Mouse (Mus musculus): Measurements from ENCODE around the gene Tbkbp1. TPM values are rescaled to one million over a fixed set of nuclear protein-coding genes. Genes with fewer than 3 reads are reported as not detected.

Tbkbp1 gene
- polyA plus RNA-seq, 1 experiment: 62.2 TPM

- no peak for DNase-seq (ENCODE audit: extremely low spot score in 1 of 2, low spot score in 1 of 2)
Measured at GRCm38 (mm10) chr11:97130318-97130717, 21.0 kb downstream of the Tbkbp1 start.

- DNase-seq (ENCODE audit: extremely low spot score in 1 of 2, low spot score in 1 of 2): no peak
Measured at GRCm38 (mm10) chr11:97128956-97129355, 22.3 kb downstream of the Tbkbp1 start.

- DNase-seq (ENCODE audit: extremely low spot score in 1 of 2, low spot score in 1 of 2): no peak
Measured at GRCm38 (mm10) chr11:97127470-97128223, 23.6 kb downstream of the Tbkbp1 start.

GRCm38 (mm10) chr11:97126645-97127468 lies 24.4 kb downstream of the Tbkbp1 start:
- DNase-seq (ENCODE audit: extremely low spot score in 1 of 2, low spot score in 1 of 2): no peak

GRCm38 (mm10) chr11:97124266-97125036 lies 26.8 kb downstream of the Tbkbp1 start:
- no peak for DNase-seq (ENCODE audit: extremely low spot score in 1 of 2, low spot score in 1 of 2)

- DNase-seq (ENCODE audit: extremely low spot score in 1 of 2, low spot score in 1 of 2): no peak
Measured at GRCm38 (mm10) chr11:97123282-97123890, 27.9 kb downstream of the Tbkbp1 start.

- DNase-seq (ENCODE audit: extremely low spot score in 1 of 2, low spot score in 1 of 2): no peak
Measured at GRCm38 (mm10) chr11:97120641-97121040, 30.7 kb downstream of the Tbkbp1 start.

- DNase-seq (ENCODE audit: extremely low spot score in 1 of 2, low spot score in 1 of 2): no peak
Measured at GRCm38 (mm10) chr11:97120221-97120620, 31.1 kb downstream of the Tbkbp1 start.

GRCm38 (mm10) chr11:97115797-97116196 lies 35.5 kb downstream of the Tbkbp1 start:
- no peak for DNase-seq (ENCODE audit: extremely low spot score in 1 of 2, low spot score in 1 of 2)

GRCm38 (mm10) chr11:97114671-97115601 lies 36.4 kb downstream of the Tbkbp1 start, which contains the start of gene Tbx21:
Gene Tbx21 (minus strand): TSS chr11:97115331.
- DNase-seq (ENCODE audit: extremely low spot score in 1 of 2, low spot score in 1 of 2): no peak

- DNase-seq (ENCODE audit: extremely low spot score in 1 of 2, low spot score in 1 of 2): no peak
Measured at GRCm38 (mm10) chr11:97112519-97113125, 38.7 kb downstream of the Tbkbp1 start.

- DNase-seq (ENCODE audit: extremely low spot score in 1 of 2, low spot score in 1 of 2): no peak
Measured at GRCm38 (mm10) chr11:97108976-97109375, 42.3 kb downstream of the Tbkbp1 start.

- DNase-seq (ENCODE audit: extremely low spot score in 1 of 2, low spot score in 1 of 2): no peak
Measured at GRCm38 (mm10) chr11:97104091-97104483, 47.2 kb downstream of the Tbkbp1 start.

- no peak for DNase-seq (ENCODE audit: extremely low spot score in 1 of 2, low spot score in 1 of 2)
Measured at GRCm38 (mm10) chr11:97103163-97104090, 47.9 kb downstream of the Tbkbp1 start.

- peak in 1 of 2 experiments; percentile 44 for DNase-seq (ENCODE audit: extremely low spot score in 1 of 2, low spot score in 1 of 2)
Measured at GRCm38 (mm10) chr11:97101722-97102121, 49.6 kb downstream of the Tbkbp1 start.

GRCm38 (mm10) chr11:97098791-97099190 lies 52.5 kb downstream of the Tbkbp1 start:
- DNase-seq (ENCODE audit: extremely low spot score in 1 of 2, low spot score in 1 of 2): no peak

- no peak for DNase-seq (ENCODE audit: extremely low spot score in 1 of 2, low spot score in 1 of 2)
Measured at GRCm38 (mm10) chr11:97094600-97094999, 56.7 kb downstream of the Tbkbp1 start.

GRCm38 (mm10) chr11:97086365-97086764 lies 64.9 kb downstream of the Tbkbp1 start:
- no peak for DNase-seq (ENCODE audit: extremely low spot score in 1 of 2, low spot score in 1 of 2)
